Mouse (Mus musculus) liver, postnatal 0 days (tissue): ENCODE results near the gene Smim5. TPM values are rescaled to one million over a fixed set of nuclear protein-coding genes. Genes with fewer than 3 reads are reported as not detected.

Experiments used
- ATAC-seq: fragments of 200-750 bp; cut with Nextera tagmentation; 2 replicates; pipeline ENCODE4 v1.8.0; 2017; ENCODE audit warnings: mild to moderate bottlenecking, moderate library complexity
- DNase-seq: peaks from one replicate; pipeline ENCODE4 v3.0.0-alpha.2; 2016
- H3K27ac ChIP-seq: fragments of 300-500 bp; sonication (generic); 2 replicates; pipeline ENCODE4 v1.5.1; 2014; ENCODE audit warnings: antibody characterized with exemption, moderate library complexity, mild to moderate bottlenecking, low read depth
- H3K27me3 ChIP-seq: fragments of 300-500 bp; sonication (generic); 2 replicates; pipeline ENCODE4 v1.6.1; 2014; ENCODE audit warnings: low read length, control low read depth, mixed read lengths; ENCODE audit not compliant: insufficient read depth
- H3K36me3 ChIP-seq: fragments of 300-500 bp; sonication (generic); replicated peaks from 2 replicates; pipeline ENCODE4 v1.6.1; 2014; ENCODE audit warnings: mild to moderate bottlenecking, control low read depth, low read length, moderate library complexity, mixed read lengths; ENCODE audit not compliant: insufficient read depth
- H3K4me1 ChIP-seq: fragments of 300-500 bp; sonication (generic); 2 replicates; pipeline ENCODE4 v1.6.1; 2014; ENCODE audit warnings: antibody characterized with exemption, mild to moderate bottlenecking, control low read depth; ENCODE audit not compliant: insufficient read depth
- H3K4me2 ChIP-seq: fragments of 300-500 bp; sonication (generic); 2 replicates; pipeline ENCODE4 v1.6.1; 2014; ENCODE audit warnings: low read depth, mild to moderate bottlenecking, low read length, moderate library complexity, mixed read lengths
- H3K4me3 ChIP-seq: fragments of 300-500 bp; sonication (generic); 2 replicates; pipeline ENCODE4 v1.5.1; 2014; ENCODE audit warnings: low read depth, low read length
- H3K9ac ChIP-seq: fragments of 300-500 bp; sonication (generic); replicated peaks from 2 replicates; pipeline ENCODE4 v1.6.1; 2014; ENCODE audit warnings: mild to moderate bottlenecking, moderate library complexity
- H3K9me3 ChIP-seq: fragments of 300-500 bp; sonication (generic); 2 replicates; pipeline ENCODE4 v1.6.1; 2016; ENCODE audit warnings: mild to moderate bottlenecking, control low read depth, low read length, mixed read lengths
- CTCF ChIP-seq: sonication (generic); IDR thresholded peaks from 2 replicates; pipeline ENCODE4 v1.5.1; 2016; ENCODE audit warnings: antibody characterized with exemption, low read depth
- EP300 ChIP-seq: IDR thresholded peaks from 2 replicates; pipeline ENCODE4 v1.6.1; 2016; ENCODE audit warnings: antibody characterized with exemption, low read depth, mild to moderate bottlenecking
- WGBS: fragments of 180-500 bp; shearing (Covaris S2); extraction: QIAGEN DNeasy Blood & Tissue Kit; methylation state at CpG from one replicate; pipeline ENCODE4 v1.1.7; 2014; ENCODE audit not compliant: insufficient replicate concordance; 5-methylcytosine and 5-hydroxymethylcytosine counted together
- polyA plus RNA-seq: library from polyadenylated mRNA; unstranded; fragments of >200 nt; fragmentation: Nextera tagmentation; extraction: Ambion mirVana; gene quantifications from 2 replicates; pipeline ENCODE4 v1.2.1, GENCODE M21; 2015

The Smim5 gene
- polyA plus RNA-seq, 1 experiment from 2014 or later: 21.5 TPM

- 87% methylated on average over 8 of the region's 8 CpGs for WGBS
- H3K9me3 ChIP-seq: no peaks in the 10 kb centered on the region
- peaks cover 40% of the 10 kb centered on the region for H3K36me3 ChIP-seq
- no peak overlapping the region for H3K27ac ChIP-seq
- no peak overlapping the region for H3K4me2 ChIP-seq
- no peak overlapping the region for H3K4me3 ChIP-seq
- no peak for DNase-seq
- no peaks in the 10 kb centered on the region for H3K27me3 ChIP-seq
- no peaks in the 10 kb centered on the region for H3K4me1 ChIP-seq
- no peak for ATAC-seq
- no peak overlapping the region for H3K9ac ChIP-seq
- TF ChIP-seq EP300 (no peak), CTCF (no peak)
Measured at GRCm38 (mm10) chr11:115945247-115945646, 45.5 kb downstream of the Smim5 start.

- 82% methylated on average over 9 of the region's 9 CpGs for WGBS
- TF ChIP-seq CTCF: no peak
- no peak for TF ChIP-seq EP300
- no peak overlapping the region for H3K4me2 ChIP-seq
- no peak for ATAC-seq
- H3K4me3 ChIP-seq: no peak overlapping the region
- no peak overlapping the region for H3K9ac ChIP-seq
- H3K27ac ChIP-seq: no peak overlapping the region
- DNase-seq: no peak
- no peaks in the 10 kb centered on the region for H3K4me1 ChIP-seq
- H3K9me3 ChIP-seq: no peaks in the 10 kb centered on the region
- H3K36me3 ChIP-seq: peaks cover 46% of the 10 kb centered on the region
- H3K27me3 ChIP-seq: no peaks in the 10 kb centered on the region
Measured at GRCm38 (mm10) chr11:115946221-115946828, 46.6 kb downstream of the Smim5 start.

- no peak for TF ChIP-seq CTCF
- TF ChIP-seq EP300: no peak
- no peak overlapping the region for H3K4me2 ChIP-seq
- no peak overlapping the region for H3K9ac ChIP-seq
- no peaks in the 10 kb centered on the region for H3K27me3 ChIP-seq
- no peak for DNase-seq
- WGBS: 91% methylated on average over 9 of the region's 9 CpGs
- H3K4me1 ChIP-seq: no peaks in the 10 kb centered on the region
- no peak overlapping the region for H3K4me3 ChIP-seq
- H3K9me3 ChIP-seq: no peaks in the 10 kb centered on the region
- no peak for ATAC-seq
- H3K36me3 ChIP-seq: peaks cover 53% of the 10 kb centered on the region
- no peak overlapping the region for H3K27ac ChIP-seq
Measured at GRCm38 (mm10) chr11:115948316-115948715, 48.5 kb downstream of the Smim5 start.

- ATAC-seq (no peak), DNase-seq (no peak)
- H3K4me2 ChIP-seq: no peak overlapping the region
- no peak overlapping the region for H3K4me3 ChIP-seq
- 95% methylated on average over 2 of the region's 2 CpGs for WGBS
- H3K27me3 ChIP-seq: no peaks in the 10 kb centered on the region
- TF ChIP-seq EP300 (no peak), CTCF (no peak)
- no peaks in the 10 kb centered on the region for H3K4me1 ChIP-seq
- H3K9ac ChIP-seq: no peak overlapping the region
- H3K9me3 ChIP-seq: no peaks in the 10 kb centered on the region
- H3K27ac ChIP-seq: no peak overlapping the region
- peaks cover 56% of the 10 kb centered on the region for H3K36me3 ChIP-seq
Measured at GRCm38 (mm10) chr11:115950719-115951118, 51.0 kb downstream of the Smim5 start.

GRCm38 (mm10) chr11:115954712-115955111 lies 54.9 kb downstream of the Smim5 start:
- no peak for DNase-seq
- TF ChIP-seq EP300 (no peak), CTCF (no peak)
- no peak overlapping the region for H3K27ac ChIP-seq
- no peaks in the 10 kb centered on the region for H3K4me1 ChIP-seq
- no peaks in the 10 kb centered on the region for H3K27me3 ChIP-seq
- peaks cover 51% of the 10 kb centered on the region for H3K36me3 ChIP-seq
- H3K4me2 ChIP-seq: no peak overlapping the region
- H3K9me3 ChIP-seq: no peaks in the 10 kb centered on the region
- 90% methylated on average over 5 of the region's 5 CpGs for WGBS
- no peak overlapping the region for H3K4me3 ChIP-seq
- no peak for ATAC-seq
- no peak overlapping the region for H3K9ac ChIP-seq

- no peaks in the 10 kb centered on the region for H3K9me3 ChIP-seq
- 70% methylated on average over 10 of the region's 10 CpGs for WGBS
- H3K9ac ChIP-seq: no peak overlapping the region
- H3K27me3 ChIP-seq: no peaks in the 10 kb centered on the region
- no peak overlapping the region for H3K4me2 ChIP-seq
- H3K4me3 ChIP-seq: no peak overlapping the region
- H3K27ac ChIP-seq: no peak overlapping the region
- no peak for TF ChIP-seq CTCF
- TF ChIP-seq EP300: no peak
- ATAC-seq (no peak), DNase-seq (no peak)
- no peaks in the 10 kb centered on the region for H3K4me1 ChIP-seq
- peaks cover 55% of the 10 kb centered on the region for H3K36me3 ChIP-seq
Measured at GRCm38 (mm10) chr11:115955195-115955858, 55.6 kb downstream of the Smim5 start.

Other genes starting within 250 kb of the Smim5 start
- 40.4 and 45.6 TPM in 2 replicates for gene Grb2, start 191.4 kb upstream of the Smim5 start, polyA plus RNA-seq
- 4.1 and 4.2 TPM in 2 replicates for gene Tmem94, start 134.5 kb upstream of the Smim5 start, polyA plus RNA-seq
- gene Caskin2, start 86.3 kb upstream of the Smim5 start, polyA plus RNA-seq: 3.2 and 3.3 TPM in 2 replicates
- 7.7 and 8.8 TPM in 2 replicates for gene Tsen54, start 85.2 kb upstream of the Smim5 start, polyA plus RNA-seq
- 15.1 and 20.9 TPM in 2 replicates for gene Llgl2, start 75.9 kb upstream of the Smim5 start, polyA plus RNA-seq
- gene Myo15b, start 41.6 kb upstream of the Smim5 start, polyA plus RNA-seq: 2.4 and 2.7 TPM in 2 replicates
- gene Smim6, start 12.1 kb downstream of the Smim5 start, polyA plus RNA-seq: 1.9 TPM in 2 replicates
- 12.7 and 15.4 TPM in 2 replicates for gene Sap30bp, start 33.3 kb downstream of the Smim5 start, polyA plus RNA-seq
- gene Recql5, start 33.5 kb downstream of the Smim5 start, polyA plus RNA-seq: 4.2 and 6.1 TPM in 2 replicates
- 0.21 and 0.34 TPM in 2 replicates for gene Itgb4, start 74.7 kb downstream of the Smim5 start, polyA plus RNA-seq
- 317 and 319 TPM in 2 replicates for gene Galk1, start 112.8 kb downstream of the Smim5 start, polyA plus RNA-seq
- gene H3f3b, start 128.0 kb downstream of the Smim5 start, polyA plus RNA-seq: 647 and 656 TPM in 2 replicates
- gene Unk, start 130.4 kb downstream of the Smim5 start, polyA plus RNA-seq: 3.9 and 5.1 TPM in 2 replicates
- 6.1 and 6.9 TPM in 2 replicates for gene Unc13d, start 178.0 kb downstream of the Smim5 start, polyA plus RNA-seq
- gene Wbp2, start 187.0 kb downstream of the Smim5 start, polyA plus RNA-seq: 63.3 and 65.0 TPM in 2 replicates
- 5.7 and 7.4 TPM in 2 replicates for gene Trim47, start 227.2 kb downstream of the Smim5 start, polyA plus RNA-seq
- gene Trim65, start 231.2 kb downstream of the Smim5 start, polyA plus RNA-seq: 1.1 and 1.2 TPM in 2 replicates
- gene Mrpl38, start 238.9 kb downstream of the Smim5 start, polyA plus RNA-seq: 43.9 and 44.0 TPM in 2 replicates